In genomic region chr13:113975722-113976121, GRCm38 (mm10) we compare ENCODE assay signal across 15 mouse cellular contexts.
DNase-seq lines count a peak whose midpoint lies in the region; ATAC-seq lines count a peak whose summit lies in the region.
"Had no signal": no experiment of that assay in that cellular context is flagged by ENCODE, and none has a peak within 500 bp of the region (broad histone marks: within the 10 kb centered on the region; RNA-seq: fewer than 3 reads in every experiment).

No protein-coding gene starts in this region.

- H3K4me3 ChIP-seq in forebrain, embryonic 14.5 days (ENCODE audit: low read depth, low read length), result no peak overlapping the region
- H3K4me3 ChIP-seq in midbrain, embryonic 10.5 days, result no peak overlapping the region
- H3K4me3 ChIP-seq: embryonic facial prominence, embryonic 15.5 days; stomach, embryonic 15.5 days had no signal

- no peaks in the 10 kb centered on the region for H3K9me3 ChIP-seq in forebrain, embryonic 14.5 days (replicated peaks; ENCODE audit: control insufficient read depth, low read length)
- no peaks in the 10 kb centered on the region for H3K9me3 ChIP-seq in midbrain, embryonic 10.5 days (replicated peaks)
- H3K9me3 ChIP-seq: embryonic facial prominence, embryonic 15.5 days; stomach, embryonic 15.5 days had no signal

- no peaks in the 10 kb centered on the region for H3K27me3 ChIP-seq in forebrain, embryonic 14.5 days (replicated peaks; ENCODE audit: control insufficient read depth, insufficient read depth, low read length)
- H3K27me3 ChIP-seq in midbrain, embryonic 10.5 days (ENCODE audit: low read depth, poor library complexity, severe bottlenecking), result peaks cover 11% of the 10 kb centered on the region; the same call in 1 of the 2 replicates
- H3K27me3 ChIP-seq: embryonic facial prominence, embryonic 15.5 days; stomach, embryonic 15.5 days had no signal

- ATAC-seq in forebrain, embryonic 14.5 days, result 0 out of 2 replicates have a peak, but pooled peaks have one; percentile 20

- no peaks in the 10 kb centered on the region for H3K36me3 ChIP-seq in forebrain, embryonic 14.5 days (ENCODE audit: control insufficient read depth, insufficient read depth, low read length)
- peaks cover 2% of the 10 kb centered on the region; the same call in 1 of the 2 replicates for H3K36me3 ChIP-seq in midbrain, embryonic 10.5 days
- H3K36me3 ChIP-seq: embryonic facial prominence, embryonic 15.5 days; stomach, embryonic 15.5 days had no signal

- H3K4me2 ChIP-seq in forebrain, embryonic 14.5 days (ENCODE audit: low read length), result 0 out of 2 replicates have a peak overlapping the region, but pooled peaks have one; percentile 12
- H3K4me2 ChIP-seq: embryonic facial prominence, embryonic 15.5 days; lung, embryonic 14.5 days; stomach, embryonic 15.5 days had no signal

- peak; percentile 91 for DNase-seq in Muller cell, postnatal 12 days (ENCODE audit: inconsistent ontology term)
- DNase-seq in embryo, embryonic 10 days (ENCODE audit: low spot score), result peak; percentile 54
- DNase-seq in forebrain, embryonic 14.5 days (ENCODE audit: low spot score), result peak; percentile 61
- DNase-seq in midbrain, embryonic 10.5 days (ENCODE audit: low spot score), result peak; percentile 15
- DNase-seq in left cerebral cortex, adult 8-10 months (ENCODE audit: low spot score in 2 of 2), result no peak
- DNase-seq in adrenal gland, adult (ENCODE audit: inconsistent age in 2 of 2, low spot score in 1 of 2), result no peak
- DNase-seq in cerebellum, postnatal 36 days, result no peak
- no peak for DNase-seq in B cell, adult 2 months
- DNase-seq: cerebellum, adult 2 months; kidney, postnatal 10 days; layer of hippocampus, postnatal 36 days; lung, embryonic 14.5 days; thymus, postnatal 25 days had no signal

- no peak overlapping the region for H3K9ac ChIP-seq in forebrain, embryonic 14.5 days (ENCODE audit: low read length)
- H3K9ac ChIP-seq: embryonic facial prominence, embryonic 15.5 days; lung, embryonic 14.5 days; stomach, embryonic 15.5 days had no signal

- 3% methylated on average over 6 of the region's 6 CpGs for WGBS in forebrain, embryonic 14.5 days
- WGBS in midbrain, embryonic 10.5 days, result 27% methylated on average over 6 of the region's 6 CpGs

- H3K4me1 ChIP-seq in forebrain, embryonic 14.5 days (ENCODE audit: control insufficient read depth, insufficient read depth, low read length), result peaks cover 11% of the 10 kb centered on the region
- H3K4me1 ChIP-seq in midbrain, embryonic 10.5 days, result peaks cover 48% of the 10 kb centered on the region
- H3K4me1 ChIP-seq: stomach, embryonic 15.5 days had no signal

- no peak overlapping the region for H3K27ac ChIP-seq in forebrain, embryonic 14.5 days (ENCODE audit: low read depth, low read length)
- H3K27ac ChIP-seq in midbrain, embryonic 10.5 days (replicated peaks), result peak overlapping the region; percentile 61
- H3K27ac ChIP-seq: embryonic facial prominence, embryonic 15.5 days; stomach, embryonic 15.5 days had no signal

Comparison
In these comparisons a context has a peak if more than half of its experiments do, and no peak if none do; other contexts are left out.
1. DNase-seq: peak in Muller cell, postnatal 12 days (single experiment), embryo, embryonic 10 days (single experiment), forebrain, embryonic 14.5 days (single experiment) and midbrain, embryonic 10.5 days (single experiment); none in left cerebral cortex, adult 8-10 months (0 of 2), adrenal gland, adult (0 of 2), cerebellum, postnatal 36 days (0 of 2) and B cell, adult 2 months (0 of 2).